Mouse (Mus musculus) left cerebral cortex, adult 6 months (tissue): ENCODE results near the gene Gstm7. TPM values are rescaled to one million over a fixed set of nuclear protein-coding genes. Genes with fewer than 3 reads are reported as not detected.

Experiments
- long read RNA-seq, 2 experiments: library from polyadenylated mRNA; unstranded; transcript quantifications; one replicate each; pipeline ENCODE4 v2.0.0; 2019 to 2020
- polyA plus RNA-seq: library from polyadenylated mRNA; unstranded; fragments of <200 nt; fragmentation: Nextera tagmentation; gene quantifications from 2 replicates; pipeline ENCODE4 v1.2.3, GENCODE M21; 2021

Gstm7 gene
- 32.2 and 40.5 TPM in 2 replicates for polyA plus RNA-seq
- long read RNA-seq, experiment 1, transcript Gstm7-201 (8 exons, 1,377 nt): major isoform, 56 of 75 reads
- long read RNA-seq, experiment 1, partial matches to known transcripts: 4 of 75 reads
- long read RNA-seq, experiment 1, other reads (novel, unspliced or antisense): 11 of 75 reads
- long read RNA-seq, experiment 2, transcript Gstm7-201 (8 exons, 1,377 nt): major isoform, 33 of 45 reads
- long read RNA-seq, experiment 2, partial matches to known transcripts: 6 of 45 reads
- long read RNA-seq, experiment 2, other reads (novel, unspliced or antisense): 4 of 45 reads

DNA sequence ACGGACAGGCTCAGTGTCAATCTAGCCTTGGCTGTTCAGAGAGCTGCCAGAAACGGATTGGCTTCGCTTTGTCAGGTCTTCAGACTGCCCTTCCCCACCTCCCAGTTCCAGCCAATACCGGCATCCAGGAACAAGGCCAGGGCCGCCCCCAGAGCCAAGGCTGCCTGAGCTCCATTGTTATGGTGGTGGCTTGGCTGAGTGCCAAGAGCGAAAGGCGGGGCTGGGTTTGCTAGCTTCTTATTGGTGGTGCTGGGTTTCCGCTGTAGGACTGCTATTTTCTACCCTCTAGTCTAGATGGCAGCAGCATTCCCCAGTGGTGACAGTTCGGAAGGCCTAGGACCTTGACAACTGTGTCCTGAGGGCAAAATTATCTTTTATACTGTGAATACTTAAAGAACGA lies at the start of gene Gstm7:
TSS of gene Gstm7 (minus strand) at position 148 of the 400 bp plus-strand sequence.

DNA sequence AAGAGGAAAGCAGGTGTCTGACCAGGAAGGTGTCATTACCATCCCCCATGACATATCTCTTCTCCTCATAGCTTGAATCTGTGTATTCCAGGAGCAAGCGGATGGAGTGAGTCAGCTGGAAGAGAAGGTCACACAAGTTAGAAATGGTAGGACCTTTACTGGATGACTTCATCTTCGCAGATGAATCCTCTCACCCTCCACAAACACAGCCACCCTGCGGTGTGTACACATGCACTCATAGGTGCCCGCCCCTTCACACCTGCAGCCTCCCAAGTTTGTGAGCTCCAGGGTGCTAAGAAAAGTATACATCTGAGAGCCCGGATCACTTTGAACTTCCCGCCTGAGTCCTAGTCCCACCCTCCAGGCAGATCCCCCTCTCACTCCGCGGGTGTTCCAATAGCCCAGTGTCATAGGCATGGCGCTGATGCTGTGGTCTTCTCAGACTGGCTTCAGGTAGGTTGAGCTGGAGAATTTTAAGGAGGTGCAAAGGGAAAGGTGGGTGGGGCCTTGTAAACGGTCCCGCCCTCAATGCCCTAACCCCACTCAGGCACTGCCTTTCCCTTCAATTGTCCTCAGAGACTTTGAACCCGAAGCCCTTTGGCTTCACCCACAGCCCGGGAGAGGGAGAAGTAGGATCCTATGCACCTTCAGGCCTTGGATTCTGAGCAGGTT lies 37.2 kb upstream of the Gstm7 start, which contains the start of gene Gstm3:
TSS of gene Gstm3 (minus strand) at position 560 of the 672 bp plus-strand sequence.

DNA sequence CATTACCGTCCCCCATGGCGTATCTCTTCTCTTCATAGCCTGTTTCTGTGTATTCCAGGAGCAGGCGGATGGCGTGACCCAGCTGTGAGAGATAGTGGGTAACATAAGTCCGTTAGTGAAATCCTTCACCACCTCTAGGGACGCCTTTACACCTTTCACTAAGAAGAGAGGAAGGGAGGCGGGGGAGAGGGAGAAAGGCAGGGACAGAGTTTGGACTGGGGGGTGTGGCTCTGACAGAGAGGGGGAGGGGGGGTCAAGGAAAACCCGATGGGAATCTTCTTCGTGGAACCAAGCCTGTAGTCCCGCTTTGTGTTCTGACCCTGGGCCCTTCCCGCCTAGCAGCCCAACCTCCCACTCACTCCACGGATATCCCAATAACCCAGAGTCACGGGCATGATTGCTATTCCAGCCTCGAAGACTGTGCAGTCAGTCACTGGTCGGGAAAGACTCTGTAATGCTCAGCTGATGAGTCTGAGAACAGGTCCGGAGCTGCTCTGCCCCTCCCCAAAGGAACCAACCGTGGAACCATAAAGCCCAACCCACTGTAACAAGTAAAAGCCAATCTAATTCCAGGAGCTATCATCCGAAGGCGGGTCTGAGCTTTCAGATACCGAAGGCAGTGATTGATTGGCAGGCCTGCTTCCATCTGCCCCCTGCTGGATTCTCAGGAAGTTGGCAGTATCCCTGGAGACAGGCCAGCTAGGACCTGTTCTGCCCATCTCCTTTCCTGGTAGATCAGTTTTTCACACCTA lies 11.8 kb upstream of the Gstm7 start, which contains the start of gene Gstm6:
TSS of gene Gstm6 (minus strand) at position 511 of the 752 bp plus-strand sequence.

DNA sequence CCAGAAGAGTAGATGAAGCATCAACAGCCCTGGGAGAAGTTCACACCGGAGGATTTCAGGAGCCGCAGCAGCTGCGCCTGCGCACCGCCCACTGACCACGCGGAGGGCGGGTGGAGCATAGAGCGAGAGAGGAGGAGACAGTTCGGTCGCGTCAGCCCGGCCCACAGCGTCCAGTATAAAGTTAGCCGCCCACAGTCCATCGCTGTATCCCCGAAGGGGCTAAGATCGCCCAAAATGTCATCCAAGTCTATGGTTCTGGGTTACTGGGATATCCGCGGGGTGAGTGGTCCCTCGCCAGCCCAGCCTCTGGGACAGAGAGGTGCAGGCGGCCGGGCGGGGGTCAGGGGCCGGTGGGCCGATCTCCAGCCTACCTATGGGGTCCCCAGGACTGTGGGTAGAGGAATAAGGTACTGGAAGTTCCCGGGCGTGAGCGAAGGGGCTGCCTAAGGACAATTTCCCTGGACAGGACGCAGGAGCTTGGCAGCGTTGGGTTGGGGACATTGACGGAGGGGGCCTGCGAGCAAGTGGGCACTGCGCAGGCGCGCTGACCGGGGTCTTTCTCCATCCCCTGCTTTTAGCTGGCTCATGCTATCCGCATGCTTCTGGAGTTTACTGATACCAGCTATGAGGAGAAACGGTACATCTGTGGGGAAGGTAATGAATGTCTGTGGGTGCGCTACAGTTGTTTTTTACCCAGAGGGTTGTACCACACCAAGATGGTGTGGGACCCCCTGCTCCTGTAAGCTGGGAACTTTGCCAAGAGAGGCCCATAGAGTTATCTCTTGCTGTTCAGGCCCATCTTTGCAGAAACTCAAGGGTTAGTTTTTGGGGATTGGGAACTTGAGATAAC lies 35.7 kb downstream of the Gstm7 start, which contains the start of gene Gstm5:
TSS of gene Gstm5 (plus strand) at position 102 of the 850 bp plus-strand sequence.

DNA sequence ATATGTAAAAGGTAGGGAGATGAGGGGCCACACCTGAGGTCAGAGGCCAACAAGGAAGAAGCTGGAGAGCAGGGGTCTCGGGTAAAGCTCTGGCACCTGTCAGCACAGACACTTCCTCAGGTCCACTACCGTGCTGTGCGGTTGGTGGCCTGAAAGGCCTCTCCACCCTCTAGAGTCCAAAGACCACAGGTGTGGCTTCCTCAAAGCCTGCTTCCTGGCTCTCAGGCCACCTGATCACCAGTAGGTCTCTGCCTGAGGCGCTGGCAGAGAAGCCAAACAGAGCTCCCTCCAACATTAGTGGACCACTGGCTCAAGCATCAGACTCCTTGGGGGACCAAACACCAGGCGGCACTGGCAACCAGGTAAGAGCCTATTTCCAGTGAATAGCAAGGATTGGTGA lies 54.6 kb downstream of the Gstm7 start, which contains the start of gene Eps8l3:
TSS of gene Eps8l3 (plus strand) at position 225 of the 400 bp plus-strand sequence.

Other genes with a start within 250 kb of the Gstm7 start
- 64.2 and 68.1 TPM in 2 replicates for gene Ahcyl1, start 235.3 kb downstream of the Gstm7 start, polyA plus RNA-seq
- 2.2 and 3.8 TPM in 2 replicates for gene Csf1, start 171.3 kb downstream of the Gstm7 start, polyA plus RNA-seq
- gene Eps8l3, start 54.6 kb downstream of the Gstm7 start, polyA plus RNA-seq: not detected in 2 replicates
- gene Gstm5, start 36.0 kb downstream of the Gstm7 start, polyA plus RNA-seq: 302 and 421 TPM in 2 replicates
- gene Gstm6, start 11.9 kb upstream of the Gstm7 start, polyA plus RNA-seq: 6.7 and 7.0 TPM in 2 replicates
- not detected in 2 replicates for gene Gstm3, start 37.5 kb upstream of the Gstm7 start, polyA plus RNA-seq
- gene Gstm2, start 54.6 kb upstream of the Gstm7 start, polyA plus RNA-seq: 4.3 and 5.4 TPM in 2 replicates
- 444 and 459 TPM in 2 replicates for gene Gstm1, start 86.2 kb upstream of the Gstm7 start, polyA plus RNA-seq
- 17.6 and 19.8 TPM in 2 replicates for gene Gstm4, start 113.1 kb upstream of the Gstm7 start, polyA plus RNA-seq
- 19.0 and 24.4 TPM in 2 replicates for gene Ampd2, start 154.8 kb upstream of the Gstm7 start, polyA plus RNA-seq
- gene Gnat2, start 161.0 kb upstream of the Gstm7 start, polyA plus RNA-seq: 0.16 TPM in 1 of 2 replicates, not detected in the other
- gene Gnai3, start 214.3 kb upstream of the Gstm7 start, polyA plus RNA-seq: 15.2 and 20.7 TPM in 2 replicates
- gene Gpr61, start 223.1 kb upstream of the Gstm7 start, polyA plus RNA-seq: 4.2 and 6.9 TPM in 2 replicates